Mouse (Mus musculus) spleen, postnatal 4 days (tissue): ENCODE data around the gene Arhgap10.

Experiments used
- DNase-seq, 2 experiments: peaks; one replicate each; pipeline ENCODE4 v3.0.0; 2022; ENCODE audit warnings: low spot score in 2 of 2

Arhgap10 gene

GRCm38 (mm10) chr8:77517301-77518200, at the start of gene Arhgap10:
TSS of gene Arhgap10 (minus strand) at chr8:77517953.
- peak; percentile 50 to 79 for DNase-seq

- DNase-seq = no peak
Measured at GRCm38 (mm10) chr8:77561441-77561840, 43.7 kb upstream of the Arhgap10 start.

GRCm38 (mm10) chr8:77552491-77552890, 34.7 kb upstream of the Arhgap10 start:
- no peak for DNase-seq

- peak in 1 of 2 experiments; percentile 30 for DNase-seq
Measured at GRCm38 (mm10) chr8:77549881-77550580, 32.3 kb upstream of the Arhgap10 start.

GRCm38 (mm10) chr8:77549121-77549706, 31.5 kb upstream of the Arhgap10 start, which contains the start of gene Prmt9:
TSS of gene Prmt9 (plus strand) at chr8:77549397.
- DNase-seq = peak; percentile 92 to 98

GRCm38 (mm10) chr8:77545616-77546015, 27.9 kb upstream of the Arhgap10 start:
- no peak for DNase-seq

- no peak for DNase-seq
Measured at GRCm38 (mm10) chr8:77544428-77544827, 26.7 kb upstream of the Arhgap10 start.

GRCm38 (mm10) chr8:77543152-77543777, 25.5 kb upstream of the Arhgap10 start:
- DNase-seq = no peak

GRCm38 (mm10) chr8:77538256-77538655, 20.5 kb upstream of the Arhgap10 start:
- no peak for DNase-seq

- DNase-seq = no peak
Measured at GRCm38 (mm10) chr8:77536821-77537220, 19.1 kb upstream of the Arhgap10 start.

- no peak for DNase-seq
Measured at GRCm38 (mm10) chr8:77535026-77535595, 17.4 kb upstream of the Arhgap10 start.

- no peak for DNase-seq
Measured at GRCm38 (mm10) chr8:77534358-77534992, 16.7 kb upstream of the Arhgap10 start.

GRCm38 (mm10) chr8:77526130-77526529, 8.4 kb upstream of the Arhgap10 start:
- no peak for DNase-seq

- no peak for DNase-seq
Measured at GRCm38 (mm10) chr8:77524906-77525305, 7.2 kb upstream of the Arhgap10 start.

- DNase-seq = no peak
Measured at GRCm38 (mm10) chr8:77524018-77524615, 6.4 kb upstream of the Arhgap10 start.

- no peak for DNase-seq
Measured at GRCm38 (mm10) chr8:77522984-77523383, 5.2 kb upstream of the Arhgap10 start.

- DNase-seq = no peak
Measured at GRCm38 (mm10) chr8:77521028-77521785, 3.5 kb upstream of the Arhgap10 start.

- DNase-seq = no peak
Measured at GRCm38 (mm10) chr8:77520601-77521000, 2.8 kb upstream of the Arhgap10 start.

- DNase-seq = no peak
Measured at GRCm38 (mm10) chr8:77518201-77519115, 705 bp upstream of the Arhgap10 start.
